Mouse (Mus musculus): Measurements from ENCODE around the gene Slc16a4.

GRCm38 (mm10) chr3:107360341-107360740 is 69.3 kb downstream of the Slc16a4 start:
- no peak for TF ChIP-seq ZMIZ1 (IDR thresholded peaks at IDR 0.05; ENCODE audit: low read depth, low read length)
- TF ChIP-seq CTCF (IDR thresholded peaks at IDR 0.05 in 2 of 3, conservative IDR thresholded peaks at IDR 0.05 in 1 of 3; ENCODE audit: control insufficient read depth in 1 of 3, insufficient read depth in 1 of 3, low read depth in 2 of 3, low read length in 3 of 3, poor library complexity in 1 of 3, severe bottlenecking in 1 of 3), result no peak
- TF ChIP-seq ELF1 (IDR thresholded peaks at IDR 0.05; ENCODE audit: low read depth, low read length), result no peak
- TF ChIP-seq ETS1 (IDR thresholded peaks at IDR 0.05; ENCODE audit: low read depth, low read length), result no peak
- no peak for TF ChIP-seq USF1 (IDR thresholded peaks at IDR 0.05; ENCODE audit: low read depth, low read length)

Data from MEL (cell line).